Mouse (Mus musculus) spleen, adult 2 months (tissue): ENCODE measurements at regions not wholly inside any gene's neighbourhood (a gene's known extent, or its start where the extent isn't known, plus 50 kb on each side); places are given as distances from the start of the nearest gene placed in this dataset.

Experiments used
- DNase-seq, 2 experiments: peaks; one replicate each; pipeline versions ENCODE4 v3.0.0 to v3.0.0-alpha.2; 2012 to 2021; ENCODE audit warnings: low spot score in 2 of 2, low read depth in 1 of 2
- H3K27ac ChIP-seq: fragments of 200-500 bp; 2 replicates; pipeline ENCODE4 v1.5.1; 2012; ENCODE audit warnings: low read length, inconsistent platforms; ENCODE audit not compliant: insufficient read depth
- H3K27me3 ChIP-seq: fragments of 200-500 bp; 2 replicates; pipeline ENCODE4 v1.6.1; 2012; ENCODE audit warnings: mild to moderate bottlenecking, moderate library complexity, low read length, inconsistent platforms; ENCODE audit not compliant: control insufficient read depth, insufficient read depth
- H3K36me3 ChIP-seq: fragments of 200-500 bp; 2 replicates; pipeline ENCODE4 v1.6.1; 2012; ENCODE audit warnings: mild to moderate bottlenecking, low read length, inconsistent platforms; ENCODE audit not compliant: control insufficient read depth, insufficient read depth
- H3K4me1 ChIP-seq: fragments of 200-500 bp; 2 replicates; pipeline ENCODE4 v1.6.1; 2011; ENCODE audit warnings: inconsistent platforms; ENCODE audit not compliant: control insufficient read depth, insufficient read depth, insufficient read length
- H3K4me3 ChIP-seq: fragments of 200-500 bp; 2 replicates; pipeline ENCODE4 v1.5.1; 2011; ENCODE audit warnings: mild to moderate bottlenecking, inconsistent platforms; ENCODE audit not compliant: insufficient read depth, insufficient read length; ENCODE audit errors: extremely low read depth
- CTCF ChIP-seq: fragments of 200-500 bp; IDR thresholded peaks from 2 replicates; pipeline ENCODE4 v1.5.1; 2011; ENCODE audit warnings: mild to moderate bottlenecking, inconsistent platforms; ENCODE audit not compliant: insufficient read depth, insufficient read length, insufficient replicate concordance; ENCODE audit errors: extremely low read depth
- POLR2A ChIP-seq: fragments of 200-500 bp; IDR thresholded peaks from 2 replicates; pipeline ENCODE4 v1.6.1; 2011; ENCODE audit warnings: low read depth, low read length, inconsistent platforms
- WGBS: fragments of 180-500 bp; shearing (Covaris S2); methylation state at CpG from one replicate; pipeline ENCODE4 v1.1.7; 2018; 5-methylcytosine and 5-hydroxymethylcytosine counted together

GRCm38 (mm10) chr17:72993134-72993533, 75.0 kb downstream of the Lbh start:
- Histone ChIP-seq H3K4me3 (no peak overlapping the region), H3K4me1 (peaks cover 26% of the 10 kb centered on the region), H3K27ac (no peak overlapping the region), H3K36me3 (no peaks in the 10 kb centered on the region), H3K27me3 (no peaks in the 10 kb centered on the region)
- no peak for DNase-seq
- no peak for TF ChIP-seq CTCF
- no peak for TF ChIP-seq POLR2A

DNA sequence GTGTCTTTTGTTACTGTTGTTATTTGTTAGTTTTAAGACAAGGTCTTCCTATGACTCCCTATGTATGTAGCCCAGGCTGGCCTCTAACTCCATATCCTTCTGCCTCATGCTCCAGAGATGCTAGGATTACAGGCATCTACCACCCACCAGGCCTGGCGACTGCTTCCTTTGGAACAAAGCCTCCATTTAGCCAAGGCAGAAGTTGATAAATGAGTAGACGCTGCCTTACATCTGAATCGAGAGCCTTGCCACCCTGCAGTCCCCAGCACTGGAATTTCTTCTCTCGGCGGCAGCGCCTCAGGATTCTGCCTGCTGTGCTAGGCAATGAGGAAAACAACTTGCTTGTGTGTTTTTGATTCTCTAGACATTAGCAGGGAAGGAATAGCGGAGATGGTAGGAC, 75.5 kb downstream of the Lbh start:
- H3K27ac ChIP-seq = no peak overlapping the region
- TF ChIP-seq POLR2A (no peak), CTCF (no peak)
- DNase-seq = no peak
- 94% methylated on average over 7 of the region's 7 CpGs for WGBS
- no peak overlapping the region for H3K4me3 ChIP-seq
- H3K36me3 ChIP-seq = no peaks in the 10 kb centered on the region
- H3K4me1 ChIP-seq = peaks cover 26% of the 10 kb centered on the region
- no peaks in the 10 kb centered on the region for H3K27me3 ChIP-seq

DNA sequence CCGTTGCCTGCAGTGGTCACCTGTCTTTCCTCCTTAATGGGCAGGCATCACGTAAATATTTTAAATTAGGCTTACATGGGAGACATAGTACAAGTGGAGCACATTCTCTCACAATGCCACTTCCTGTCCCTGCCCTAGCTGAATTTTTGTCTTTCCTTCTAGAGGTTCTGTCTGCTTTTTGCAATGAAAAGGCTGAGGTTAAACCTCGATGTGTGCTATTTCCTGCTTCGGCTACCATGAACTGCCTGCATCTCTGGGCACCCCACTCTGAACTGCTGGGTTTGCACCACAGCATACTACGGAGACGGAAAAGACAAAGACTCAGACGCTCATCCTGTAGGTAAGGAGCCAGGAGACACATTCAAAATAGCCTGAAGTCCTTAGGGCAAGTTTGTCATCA, 78.4 kb downstream of the Lbh start:
- Histone ChIP-seq H3K36me3 (no peaks in the 10 kb centered on the region), H3K27me3 (no peaks in the 10 kb centered on the region), H3K4me3 (no peak overlapping the region), H3K4me1 (peaks cover 26% of the 10 kb centered on the region), H3K27ac (peak overlapping the region; percentile 82)
- 12% methylated on average over 7 of the region's 7 CpGs for whole genome bisulfite sequencing
- peak in 1 of 2 experiments; percentile 37 for DNase-seq
- no peak for TF ChIP-seq CTCF
- TF ChIP-seq POLR2A = no peak

DNA sequence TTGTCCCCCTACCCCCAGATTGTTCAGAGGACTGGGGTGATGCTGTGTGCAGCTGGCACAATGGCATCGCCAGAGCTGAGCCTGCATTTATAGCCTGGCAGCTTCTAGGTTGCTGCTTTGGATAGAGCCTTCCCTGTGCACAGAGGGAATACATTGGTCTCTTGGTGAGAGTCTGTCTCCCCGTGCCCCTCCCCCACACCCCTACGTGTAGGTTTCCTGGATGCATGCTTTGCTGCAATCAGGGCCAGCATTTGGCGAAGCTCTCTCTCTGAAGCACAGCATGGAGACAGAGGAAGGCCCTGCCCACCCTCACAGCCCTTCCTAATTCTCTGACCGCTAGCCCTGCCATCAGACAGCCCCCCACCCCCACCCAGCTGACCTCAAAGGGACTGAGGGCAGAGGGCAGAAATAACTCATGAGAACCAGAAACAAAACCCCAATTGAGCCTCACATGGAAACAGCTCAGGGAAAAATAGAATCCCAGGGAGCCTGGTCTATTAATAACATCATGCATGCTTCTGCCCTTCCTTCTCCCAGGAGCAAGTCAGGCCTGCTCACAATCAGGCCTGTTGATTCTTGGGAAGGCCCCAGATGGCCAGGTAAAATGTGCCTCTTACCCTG, 79.3 kb downstream of the Lbh start:
- WGBS = 40% methylated on average over 5 of the region's 5 CpGs
- no peak for DNase-seq
- TF ChIP-seq POLR2A (no peak), CTCF (no peak)
- H3K27ac ChIP-seq = peak overlapping the region; percentile 82
- H3K4me3 ChIP-seq = no peak overlapping the region
- no peaks in the 10 kb centered on the region for H3K27me3 ChIP-seq
- no peaks in the 10 kb centered on the region for H3K36me3 ChIP-seq
- H3K4me1 ChIP-seq = peaks cover 26% of the 10 kb centered on the region

GRCm38 (mm10) chr17:73005100-73005499, 87.0 kb downstream of the Lbh start:
- Histone ChIP-seq H3K27me3 (no peaks in the 10 kb centered on the region), H3K4me1 (peaks cover 33% of the 10 kb centered on the region), H3K27ac (peak overlapping the region; percentile 83), H3K36me3 (no peaks in the 10 kb centered on the region), H3K4me3 (no peak overlapping the region)
- WGBS = 22% methylated on average over 9 of the region's 9 CpGs
- TF ChIP-seq CTCF = no peak
- TF ChIP-seq POLR2A = peak; percentile 29; the same call in 1 of the 2 replicates
- peak; percentile 57 to 58 for DNase-seq

DNA sequence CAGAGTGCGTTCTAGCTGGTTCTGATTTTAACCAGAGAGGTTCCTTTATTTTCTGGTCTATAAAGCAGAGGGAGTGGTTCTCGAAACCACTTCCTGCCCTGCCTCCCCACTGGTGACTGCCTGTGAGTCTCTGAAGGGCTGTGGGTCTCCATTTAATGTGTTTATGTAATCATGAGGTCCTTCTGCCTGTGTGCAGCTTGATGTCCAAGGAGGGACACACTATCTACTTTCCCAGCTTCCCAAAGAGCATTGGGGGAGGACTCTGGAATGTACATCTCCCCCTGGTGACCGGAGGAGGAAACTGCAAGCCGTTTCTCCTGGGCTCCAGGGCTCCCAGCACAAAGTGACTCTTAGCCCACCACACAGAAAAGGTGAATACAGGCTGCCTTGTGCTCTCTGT, 90.8 kb downstream of the Lbh start:
- H3K4me3 ChIP-seq = no peak overlapping the region
- no peaks in the 10 kb centered on the region for H3K27me3 ChIP-seq
- DNase-seq = peak; percentile 70 to 78
- no peak for TF ChIP-seq POLR2A
- TF ChIP-seq CTCF = peak; percentile 28; the same call in 1 of the 2 replicates
- H3K4me1 ChIP-seq = peaks cover 35% of the 10 kb centered on the region
- H3K36me3 ChIP-seq = no peaks in the 10 kb centered on the region
- peak overlapping the region; percentile 91 for H3K27ac ChIP-seq
- WGBS = 7% methylated on average over 4 of the region's 4 CpGs

DNA sequence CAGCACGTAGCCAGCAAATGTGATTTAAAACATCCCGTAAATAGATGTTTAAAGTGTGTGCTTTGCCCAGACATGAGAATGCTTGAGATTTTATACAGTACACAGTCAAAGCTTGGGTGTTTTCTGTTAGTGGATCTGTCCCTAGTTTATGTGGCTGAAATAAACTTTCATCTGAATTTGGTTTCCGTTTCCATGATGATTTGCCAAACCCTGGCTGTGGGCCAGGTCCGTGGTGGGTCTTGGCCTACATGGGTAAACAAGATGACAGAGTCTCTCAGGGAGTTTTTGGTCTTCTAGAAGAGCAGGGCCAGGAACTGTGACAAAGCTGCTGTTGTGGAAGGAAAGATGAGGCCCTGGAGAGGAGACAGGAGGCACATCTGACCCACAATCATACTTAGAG, 91.9 kb downstream of the Lbh start:
- WGBS = 57% methylated on average over 4 of the region's 4 CpGs

More for the DNA sequence above, 91.9 kb downstream of the Lbh start:
- Histone ChIP-seq H3K4me1 (peaks cover 32% of the 10 kb centered on the region), H3K27ac (peak overlapping the region; percentile 52), H3K27me3 (no peaks in the 10 kb centered on the region), H3K36me3 (no peaks in the 10 kb centered on the region), H3K4me3 (no peak overlapping the region)
- TF ChIP-seq POLR2A = no peak
- no peak for TF ChIP-seq CTCF
- peak; percentile 32 to 66 for DNase-seq
